Mouse (Mus musculus) forebrain, embryonic 16.5 days (tissue): ENCODE measurements around the gene Ppm1g. TPM values are rescaled to one million over a fixed set of nuclear protein-coding genes. Genes with fewer than 3 reads are reported as not detected.
A peak's percentile ranks its signal among the peaks of the same experiment; 100 is the strongest.

Source experiments
- ATAC-seq: fragments of 200-750 bp; cut with Nextera tagmentation; 2 replicates; pipeline ENCODE4 v1.8.0; 2017; ENCODE audit warnings: mild to moderate bottlenecking, moderate library complexity
- H3K27ac ChIP-seq: fragments of 300-500 bp; sonication (generic); 2 replicates; pipeline ENCODE4 v1.5.1; 2014; ENCODE audit warnings: low read length, control low read depth
- H3K27me3 ChIP-seq: fragments of 300-500 bp; sonication (generic); replicated peaks from 2 replicates; pipeline ENCODE4 v1.6.1; 2014; ENCODE audit warnings: low read length; ENCODE audit not compliant: control insufficient read depth, insufficient read depth
- H3K36me3 ChIP-seq: fragments of 300-500 bp; sonication (generic); 2 replicates; pipeline ENCODE4 v1.6.1; 2014; ENCODE audit not compliant: control insufficient read depth, insufficient read depth
- H3K4me1 ChIP-seq: fragments of 300-500 bp; sonication (generic); replicated peaks from 2 replicates; pipeline ENCODE4 v1.6.1; 2014; ENCODE audit warnings: low read length; ENCODE audit not compliant: control insufficient read depth, insufficient read depth
- H3K4me2 ChIP-seq: fragments of 300-500 bp; sonication (generic); 2 replicates; pipeline ENCODE4 v1.6.1; 2014; ENCODE audit warnings: mild to moderate bottlenecking, low read length, control low read depth
- H3K4me3 ChIP-seq: fragments of 300-500 bp; sonication (generic); replicated peaks from 2 replicates; pipeline ENCODE4 v1.5.1; 2014; ENCODE audit warnings: mild to moderate bottlenecking, low read length, control low read depth
- H3K9ac ChIP-seq: fragments of 300-500 bp; sonication (generic); replicated peaks from 2 replicates; pipeline ENCODE4 v1.6.1; 2014; ENCODE audit warnings: low read depth, low read length, control low read depth
- H3K9me3 ChIP-seq: fragments of 300-500 bp; sonication (generic); 2 replicates; pipeline ENCODE4 v1.6.1; 2016; ENCODE audit warnings: low read length; ENCODE audit not compliant: control insufficient read depth
- WGBS: fragments of 180-500 bp; shearing (Covaris S2); extraction: QIAGEN DNeasy Blood & Tissue Kit; methylation state at CpG from one replicate; pipeline ENCODE4 v1.1.7; 2014; 5-methylcytosine and 5-hydroxymethylcytosine counted together
- polyA plus RNA-seq: library from polyadenylated mRNA; unstranded; fragments of >200 nt; fragmentation: Nextera tagmentation; extraction: Ambion mirVana; gene quantifications from 2 replicates; pipeline ENCODE4 v1.2.1, GENCODE M21; 2015

Ppm1g gene
- 169 and 175 TPM in 2 replicates for polyA plus RNA-seq

GRCm38 (mm10) chr5:31220448-31221303, at the start of gene Ppm1g:
TSS of gene Ppm1g (minus strand) at chr5:31220687.
- Histone ChIP-seq H3K27me3 (no peaks in the 10 kb centered on the region), H3K4me2 (peak within 1 kb of the TSS; percentile 71), H3K27ac (peak within 1 kb of the TSS; percentile 94), H3K9me3 (no peaks in the 10 kb centered on the region), H3K4me3 (peak within 1 kb of the TSS; percentile 99), H3K9ac (peak within 1 kb of the TSS; percentile 91), H3K4me1 (peaks cover 14% of the 10 kb centered on the region), H3K36me3 (no peaks in the 10 kb centered on the region)
- peak; percentile 94 for ATAC-seq
- WGBS = under 1% methylated on average over 66 of the region's 70 CpGs

DNA sequence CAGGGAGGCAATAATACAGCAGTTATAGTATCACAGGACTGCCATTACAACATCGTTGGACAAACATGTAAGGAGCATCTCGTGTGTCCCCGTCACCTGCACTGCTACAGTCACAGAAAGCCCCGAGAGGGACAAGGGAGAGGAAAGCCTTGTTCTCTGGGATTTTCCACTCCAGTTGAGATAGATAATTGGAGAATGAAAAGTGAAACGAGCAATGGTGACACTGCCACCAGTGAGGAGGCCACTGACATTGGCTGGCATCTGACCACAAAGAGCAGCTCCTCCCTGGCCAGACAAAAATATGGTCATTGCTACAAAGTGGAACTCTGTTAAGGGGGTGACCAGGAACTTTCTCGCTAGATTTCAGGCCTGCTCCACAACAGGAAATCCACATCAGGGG, 47.2 kb upstream of the Ppm1g start:
- no peak for ATAC-seq
- H3K9me3 ChIP-seq = no peaks in the 10 kb centered on the region
- H3K4me1 ChIP-seq = no peaks in the 10 kb centered on the region
- H3K4me2 ChIP-seq = no peak overlapping the region
- no peak overlapping the region for H3K4me3 ChIP-seq
- WGBS = 38% methylated on average over 6 of the region's 6 CpGs
- H3K27ac ChIP-seq = no peak overlapping the region
- peaks cover 29% of the 10 kb centered on the region for H3K36me3 ChIP-seq
- H3K27me3 ChIP-seq = no peaks in the 10 kb centered on the region
- H3K9ac ChIP-seq = no peak overlapping the region

- no peaks in the 10 kb centered on the region for H3K4me1 ChIP-seq
- H3K27ac ChIP-seq = no peak overlapping the region
- WGBS = 94% methylated on average over 7 of the region's 7 CpGs
- H3K4me2 ChIP-seq = no peak overlapping the region
- peaks cover 32% of the 10 kb centered on the region for H3K36me3 ChIP-seq
- no peaks in the 10 kb centered on the region for H3K9me3 ChIP-seq
- H3K27me3 ChIP-seq = no peaks in the 10 kb centered on the region
- no peak overlapping the region for H3K9ac ChIP-seq
- no peak for ATAC-seq
- no peak overlapping the region for H3K4me3 ChIP-seq
Measured at GRCm38 (mm10) chr5:31266101-31266500, 45.6 kb upstream of the Ppm1g start.

GRCm38 (mm10) chr5:31257616-31258015, 37.1 kb upstream of the Ppm1g start:
- H3K36me3 ChIP-seq = peaks cover 8% of the 10 kb centered on the region
- no peaks in the 10 kb centered on the region for H3K27me3 ChIP-seq
- H3K4me2 ChIP-seq = no peak overlapping the region
- ATAC-seq = no peak
- WGBS = 93% methylated on average over 11 of the region's 11 CpGs
- no peaks in the 10 kb centered on the region for H3K4me1 ChIP-seq
- H3K4me3 ChIP-seq = no peak overlapping the region
- H3K9ac ChIP-seq = no peak overlapping the region
- no peaks in the 10 kb centered on the region for H3K9me3 ChIP-seq
- no peak overlapping the region for H3K27ac ChIP-seq

- WGBS = 90% methylated on average over 2 of the region's 2 CpGs
- no peak for ATAC-seq
- H3K27me3 ChIP-seq = no peaks in the 10 kb centered on the region
- H3K4me3 ChIP-seq = no peak overlapping the region
- no peaks in the 10 kb centered on the region for H3K9me3 ChIP-seq
- 0 out of 2 replicates have a peak, but pooled peaks cover 2% of the 10 kb centered on the region for H3K4me1 ChIP-seq
- peaks cover 9% of the 10 kb centered on the region for H3K36me3 ChIP-seq
- no peak overlapping the region for H3K9ac ChIP-seq
- H3K4me2 ChIP-seq = no peak overlapping the region
- H3K27ac ChIP-seq = no peak overlapping the region
Measured at GRCm38 (mm10) chr5:31255971-31256370, 35.5 kb upstream of the Ppm1g start.

GRCm38 (mm10) chr5:31255381-31255780, 34.9 kb upstream of the Ppm1g start:
- H3K4me2 ChIP-seq = no peak overlapping the region
- no peak for ATAC-seq
- H3K27ac ChIP-seq = no peak overlapping the region
- 0 out of 2 replicates have a peak, but pooled peaks cover 2% of the 10 kb centered on the region for H3K4me1 ChIP-seq
- H3K4me3 ChIP-seq = no peak overlapping the region
- H3K9ac ChIP-seq = no peak overlapping the region
- H3K36me3 ChIP-seq = peaks cover 9% of the 10 kb centered on the region
- H3K27me3 ChIP-seq = no peaks in the 10 kb centered on the region
- no peaks in the 10 kb centered on the region for H3K9me3 ChIP-seq
- WGBS = 90% methylated on average over 2 of the region's 2 CpGs

GRCm38 (mm10) chr5:31254901-31255300, 34.4 kb upstream of the Ppm1g start:
- Histone ChIP-seq H3K27ac (no peak overlapping the region), H3K4me2 (no peak overlapping the region), H3K9ac (no peak overlapping the region), H3K27me3 (no peaks in the 10 kb centered on the region), H3K4me1 (0 out of 2 replicates have a peak, but pooled peaks cover 2% of the 10 kb centered on the region), H3K9me3 (no peaks in the 10 kb centered on the region), H3K36me3 (peaks cover 12% of the 10 kb centered on the region), H3K4me3 (no peak overlapping the region)
- ATAC-seq = no peak
- 87% methylated on average over 8 of the region's 8 CpGs for WGBS

- no peak for ATAC-seq
- Histone ChIP-seq H3K27ac (no peak overlapping the region), H3K4me2 (no peak overlapping the region), H3K36me3 (peaks cover 17% of the 10 kb centered on the region), H3K27me3 (no peaks in the 10 kb centered on the region), H3K4me1 (0 out of 2 replicates have a peak, but pooled peaks cover 2% of the 10 kb centered on the region), H3K4me3 (no peak overlapping the region), H3K9me3 (no peaks in the 10 kb centered on the region), H3K9ac (no peak overlapping the region)
- 92% methylated on average over 7 of the region's 7 CpGs for WGBS
Measured at GRCm38 (mm10) chr5:31254452-31254851, 34.0 kb upstream of the Ppm1g start.

DNA sequence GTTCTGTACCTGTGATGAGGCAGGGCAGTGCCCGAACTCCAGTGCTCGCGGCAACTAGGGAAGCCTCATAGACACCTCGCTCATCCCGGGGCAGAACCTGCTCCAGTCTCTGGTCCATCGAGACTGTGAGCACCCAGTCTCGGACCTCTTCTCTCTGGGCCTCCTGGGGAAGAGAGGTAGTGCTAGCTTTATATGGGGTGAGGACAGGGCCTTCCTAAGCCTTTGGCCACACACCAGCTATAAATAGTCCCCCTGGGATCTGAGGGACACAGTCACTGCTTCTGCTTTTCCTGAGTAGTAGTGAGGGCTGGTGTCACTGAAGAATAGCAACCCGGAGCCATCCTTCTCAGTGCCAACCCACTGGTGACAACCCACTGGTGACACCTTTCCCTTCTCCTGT, 33.3 kb upstream of the Ppm1g start:
- Histone ChIP-seq H3K9ac (no peak overlapping the region), H3K4me3 (no peak overlapping the region), H3K4me1 (0 out of 2 replicates have a peak, but pooled peaks cover 2% of the 10 kb centered on the region), H3K27ac (no peak overlapping the region), H3K9me3 (no peaks in the 10 kb centered on the region), H3K27me3 (no peaks in the 10 kb centered on the region), H3K4me2 (no peak overlapping the region), H3K36me3 (peaks cover 21% of the 10 kb centered on the region)
- ATAC-seq = no peak
- 95% methylated on average over 8 of the region's 8 CpGs for WGBS
